Mouse (Mus musculus): ENCODE results near the gene Ttl. TPM values are rescaled to one million over a fixed set of nuclear protein-coding genes. Genes with fewer than 3 reads are reported as not detected.

Gene Ttl
- total RNA-seq, 2 experiments from 2014 or later = 2.6 to 3.6 TPM

Other genes starting within 250 kb of the Ttl start
- 6.0 and 7.5 TPM in 2 replicates for gene Tmem87b, start 247.8 kb upstream of the Ttl start, total RNA-seq (2015)
- 12.9 and 14.0 TPM in 2 replicates for gene Tmem87b, start 247.8 kb upstream of the Ttl start, total RNA-seq (2017)
- gene Fbln7, start 203.0 kb upstream of the Ttl start, total RNA-seq (2015) = not detected in 2 replicates
- not detected in 2 replicates for gene Fbln7, start 203.0 kb upstream of the Ttl start, total RNA-seq (2017)
- gene Zc3h8, start 121.9 kb upstream of the Ttl start, total RNA-seq (2015) = 3.9 and 7.9 TPM in 2 replicates
- gene Zc3h8, start 121.9 kb upstream of the Ttl start, total RNA-seq (2017) = 4.7 and 6.9 TPM in 2 replicates
- gene Zc3h6, start 98.5 kb upstream of the Ttl start, total RNA-seq (2015) = 3.2 and 3.6 TPM in 2 replicates
- 2.6 TPM in 2 replicates for gene Zc3h6, start 98.5 kb upstream of the Ttl start, total RNA-seq (2017)
- 3.6 and 4.6 TPM in 2 replicates for gene Gm10762, start 98.2 kb upstream of the Ttl start, total RNA-seq (2015)
- 1.1 and 1.7 TPM in 2 replicates for gene Gm10762, start 98.2 kb upstream of the Ttl start, total RNA-seq (2017)
- gene Vinac1, start 17.8 kb upstream of the Ttl start, total RNA-seq (2015) = not detected in 2 replicates
- 0.04 and 0.16 TPM in 2 replicates for gene Vinac1, start 17.8 kb upstream of the Ttl start, total RNA-seq (2017)
- 2.6 and 3.3 TPM in 2 replicates for gene Polr1b, start 35.1 kb downstream of the Ttl start, total RNA-seq (2015)
- 7.1 and 11.7 TPM in 2 replicates for gene Polr1b, start 35.1 kb downstream of the Ttl start, total RNA-seq (2017)
- 11.9 and 13.0 TPM in 2 replicates for gene Chchd5, start 63.8 kb downstream of the Ttl start, total RNA-seq (2015)
- 9.4 and 11.9 TPM in 2 replicates for gene Chchd5, start 63.8 kb downstream of the Ttl start, total RNA-seq (2017)
- gene Slc20a1, start 132.8 kb downstream of the Ttl start, total RNA-seq (2015) = 18.7 and 22.8 TPM in 2 replicates
- gene Slc20a1, start 132.8 kb downstream of the Ttl start, total RNA-seq (2017) = 52.4 and 70.8 TPM in 2 replicates
- gene Ckap2l, start 231.3 kb downstream of the Ttl start, total RNA-seq (2015) = 87.4 and 94.5 TPM in 2 replicates
- 63.0 and 74.2 TPM in 2 replicates for gene Ckap2l, start 231.3 kb downstream of the Ttl start, total RNA-seq (2017)
- not detected in 2 replicates for gene Il1a, start 244.0 kb downstream of the Ttl start, total RNA-seq (2015)
- gene Il1a, start 244.0 kb downstream of the Ttl start, total RNA-seq (2017) = 0.15 TPM in 1 of 2 replicates, not detected in the other

Measured in megakaryocyte, adult 5-6 weeks (primary cell).